13 mouse cellular contexts compared by ENCODE assay signal in genomic region chr6:28795380-28795779, GRCm38 (mm10). TPM values are rescaled to one million over a fixed set of nuclear protein-coding genes. Genes with fewer than 3 reads are reported as not detected.
DNase-seq lines count a peak whose midpoint lies in the region; ATAC-seq lines count a peak whose summit lies in the region.
"Had no signal": no experiment of that assay in that cellular context is flagged by ENCODE, and none has a peak within 500 bp of the region (broad histone marks: within the 10 kb centered on the region; RNA-seq: fewer than 3 reads in every experiment).

No protein-coding gene starts in this region.

- H3K4me2 ChIP-seq in neural tube, embryonic 11.5 days (ENCODE audit: low read depth), result no peak overlapping the region
- no peak overlapping the region for H3K4me2 ChIP-seq in midbrain, embryonic 11.5 days
- H3K4me2 ChIP-seq: heart, embryonic 11.5 days; stomach, embryonic 15.5 days had no signal

- no peaks in the 10 kb centered on the region for H3K4me1 ChIP-seq in neural tube, embryonic 11.5 days (ENCODE audit: control insufficient read depth, insufficient read depth, low read length)
- peaks cover 11% of the 10 kb centered on the region for H3K4me1 ChIP-seq in midbrain, embryonic 11.5 days (ENCODE audit: control insufficient read depth, insufficient read depth, low read length)
- H3K4me1 ChIP-seq: stomach, embryonic 15.5 days had no signal

- no peak overlapping the region for H3K4me3 ChIP-seq in neural tube, embryonic 11.5 days (ENCODE audit: low read depth, low read length)
- no peak overlapping the region for H3K4me3 ChIP-seq in midbrain, embryonic 11.5 days (ENCODE audit: low read depth, low read length)
- H3K4me3 ChIP-seq: stomach, embryonic 15.5 days had no signal

- no peak overlapping the region for H3K27ac ChIP-seq in neural tube, embryonic 11.5 days (ENCODE audit: low read depth, low read length)
- H3K27ac ChIP-seq in midbrain, embryonic 11.5 days (ENCODE audit: low read depth, low read length), result no peak overlapping the region
- H3K27ac ChIP-seq: stomach, embryonic 15.5 days had no signal

- no peaks in the 10 kb centered on the region for H3K36me3 ChIP-seq in neural tube, embryonic 11.5 days (ENCODE audit: control insufficient read depth, insufficient read depth, low read length)
- H3K36me3 ChIP-seq in midbrain, embryonic 11.5 days (ENCODE audit: control insufficient read depth, insufficient read depth, low read length), result no peaks in the 10 kb centered on the region

- DNase-seq in cerebellum, postnatal 10 days, result peak; percentile 40 to 45
- DNase-seq in neural tube, embryonic 11.5 days (ENCODE audit: low spot score), result peak; percentile 26
- no peak for DNase-seq in neural tube, embryonic 10.5 days (ENCODE audit: extremely low spot score, low spot score)
- DNase-seq in midbrain, embryonic 11.5 days (ENCODE audit: low spot score, missing footprints), result no peak
- DNase-seq in thymus, postnatal 0 days (ENCODE audit: low spot score), result no peak
- no peak for DNase-seq in spleen, postnatal 36 days (ENCODE audit: low spot score in 2 of 2)
- no peak for DNase-seq in thymus, postnatal 10 days (ENCODE audit: low spot score in 2 of 2)
- DNase-seq: right cerebral cortex, postnatal 14 days had no signal

- no peak for ATAC-seq in cerebellum, adult (ENCODE audit: insufficient number of reproducible peaks, low FRiP score, low TSS enrichment)
- peak; percentile 55; the same call in 1 of the 2 replicates for ATAC-seq in neural tube, embryonic 11.5 days (ENCODE audit: insufficient read depth, low FRiP score, low TSS enrichment)
- ATAC-seq in midbrain, embryonic 11.5 days (ENCODE audit: low FRiP score), result peak; percentile 38; the same call in 1 of the 2 replicates
- ATAC-seq: activated CD4-positive, CD25-positive, alpha-beta regulatory T cell, adult 4 months; intestine, postnatal 0 days had no signal

- 36% methylated on average over 9 of the region's 9 CpGs for WGBS in neural tube, embryonic 11.5 days
- 35% methylated on average over 9 of the region's 9 CpGs for WGBS in midbrain, embryonic 11.5 days

- no peaks in the 10 kb centered on the region for H3K27me3 ChIP-seq in neural tube, embryonic 11.5 days (ENCODE audit: control insufficient read depth, insufficient read depth, low read length)
- H3K27me3 ChIP-seq in midbrain, embryonic 11.5 days (ENCODE audit: control insufficient read depth, insufficient read depth, low read length), result no peaks in the 10 kb centered on the region
- H3K27me3 ChIP-seq: stomach, embryonic 15.5 days had no signal

- H3K9ac ChIP-seq in neural tube, embryonic 11.5 days (ENCODE audit: low read length), result no peak overlapping the region
- no peak overlapping the region for H3K9ac ChIP-seq in midbrain, embryonic 11.5 days (ENCODE audit: low read length)
- H3K9ac ChIP-seq: stomach, embryonic 15.5 days had no signal

- no peaks in the 10 kb centered on the region for H3K9me3 ChIP-seq in neural tube, embryonic 11.5 days (ENCODE audit: control insufficient read depth, low read length)
- no peaks in the 10 kb centered on the region for H3K9me3 ChIP-seq in midbrain, embryonic 11.5 days (ENCODE audit: control insufficient read depth, low read length)
- H3K9me3 ChIP-seq: stomach, embryonic 15.5 days had no signal

RNA-seq across cellular contexts. Expression of gene Lrrc4, which starts 36.2 kb away (rescaled TPM):
- polyA plus RNA-seq in neural tube, embryonic 11.5 days (2014; fragmentation: Nextera tagmentation; extraction: Ambion mirVana), result 6.3 and 7.2 TPM in 2 replicates
- polyA plus RNA-seq in midbrain, embryonic 11.5 days (2014; fragmentation: Nextera tagmentation; extraction: Ambion mirVana), result 2.2 and 2.7 TPM in 2 replicates
- polyA plus RNA-seq in thymus, postnatal 0 days (2015; fragmentation: Nextera tagmentation; extraction: Ambion mirVana), result 0.08 and 0.16 TPM in 2 replicates

Comparison
In these comparisons a context has a peak if more than half of its experiments do, and no peak if none do; other contexts are left out.
1. DNase-seq: peak in cerebellum, postnatal 10 days (2 of 2) and neural tube, embryonic 11.5 days (single experiment); none in neural tube, embryonic 10.5 days (single experiment), midbrain, embryonic 11.5 days (single experiment), thymus, postnatal 0 days (single experiment), spleen, postnatal 36 days (0 of 2) and thymus, postnatal 10 days (0 of 2).